Mouse (Mus musculus) testis, adult 2 months (tissue): ENCODE results near the gene Lrrc57.

ENCODE experiments used
- CTCF ChIP-seq: fragments of 200-500 bp; IDR thresholded peaks from 2 replicates; pipeline ENCODE4 v1.5.1; 2012; ENCODE audit warnings: low read depth, mild to moderate bottlenecking, inconsistent platforms, low read length, moderate library complexity; ENCODE audit not compliant: control insufficient read depth, insufficient read depth, insufficient replicate concordance
- POLR2A ChIP-seq: fragments of 200-500 bp; IDR thresholded peaks from 2 replicates; pipeline ENCODE4 v1.6.1; 2012; ENCODE audit warnings: low read depth, mild to moderate bottlenecking, inconsistent platforms, low read length, moderate library complexity; ENCODE audit not compliant: control insufficient read depth

- TF ChIP-seq CTCF (no peak), POLR2A (no peak)
Observed at GRCm38 (mm10) chr2:120616279-120617163, 7.2 kb upstream of the Lrrc57 start.
